Mouse (Mus musculus) gonadal fat pad, adult 2 months (tissue): ENCODE results near the gene Cxcr5. TPM values are rescaled to one million over a fixed set of nuclear protein-coding genes. Genes with fewer than 3 reads are reported as not detected.
"Not testable (repeated sequence)": the region's sequence is repeated elsewhere in the genome, so short reads cannot be mapped to it uniquely, and the experiment has no call there.

Source experiments
- DNase-seq: peaks from one replicate; pipeline ENCODE4 v3.0.0-alpha.2; 2012; ENCODE audit warnings: low read depth
- polyA plus RNA-seq: library from polyadenylated mRNA; depleted of rRNA; stranded (reverse); fragments of >200 nt; gene quantifications from 2 replicates; pipeline ENCODE4 v1.2.3, GENCODE M21; 2012

Cxcr5 gene
- polyA plus RNA-seq, 1 experiment, result 1.2 TPM

- DNase-seq, result no peak
Measured at GRCm38 (mm10) chr9:44587262-44588160, 25.8 kb upstream of the Cxcr5 start.

- no peak for DNase-seq
Measured at GRCm38 (mm10) chr9:44586640-44587261, 25.1 kb upstream of the Cxcr5 start.

GRCm38 (mm10) chr9:44582390-44582789, 20.7 kb upstream of the Cxcr5 start:
- no peak for DNase-seq

GRCm38 (mm10) chr9:44581423-44581822, 19.7 kb upstream of the Cxcr5 start:
- no peak for DNase-seq

- DNase-seq, result no peak
Measured at GRCm38 (mm10) chr9:44580085-44580484, 18.4 kb upstream of the Cxcr5 start.

GRCm38 (mm10) chr9:44579392-44579791, 17.7 kb upstream of the Cxcr5 start:
- no peak for DNase-seq

- DNase-seq, result not testable (repeated sequence)
Measured at GRCm38 (mm10) chr9:44576046-44576445, 14.4 kb upstream of the Cxcr5 start.

GRCm38 (mm10) chr9:44575095-44575494, 13.4 kb upstream of the Cxcr5 start:
- no peak for DNase-seq

GRCm38 (mm10) chr9:44573306-44573705, 11.6 kb upstream of the Cxcr5 start:
- DNase-seq, result no peak

GRCm38 (mm10) chr9:44570939-44571382, 9.3 kb upstream of the Cxcr5 start:
- no peak for DNase-seq

- DNase-seq, result no peak
Measured at GRCm38 (mm10) chr9:44568083-44568455, 6.4 kb upstream of the Cxcr5 start.

GRCm38 (mm10) chr9:44567338-44568082, 5.8 kb upstream of the Cxcr5 start:
- no peak for DNase-seq

GRCm38 (mm10) chr9:44565367-44565766, 3.7 kb upstream of the Cxcr5 start:
- no peak for DNase-seq

- DNase-seq, result no peak
Measured at GRCm38 (mm10) chr9:44562936-44563335, 1.3 kb upstream of the Cxcr5 start.

GRCm38 (mm10) chr9:44552161-44552560, 9.5 kb downstream of the Cxcr5 start:
- DNase-seq, result no peak

- DNase-seq, result no peak
Measured at GRCm38 (mm10) chr9:44551138-44551537, 10.5 kb downstream of the Cxcr5 start.

GRCm38 (mm10) chr9:44548412-44549152, 13.1 kb downstream of the Cxcr5 start:
- DNase-seq, result no peak

- no peak for DNase-seq
Measured at GRCm38 (mm10) chr9:44544986-44545385, 16.7 kb downstream of the Cxcr5 start.

- DNase-seq, result no peak
Measured at GRCm38 (mm10) chr9:44542364-44542763, 19.3 kb downstream of the Cxcr5 start.

GRCm38 (mm10) chr9:44540676-44541075, 21.0 kb downstream of the Cxcr5 start:
- DNase-seq, result no peak

- DNase-seq, result no peak
Measured at GRCm38 (mm10) chr9:44539816-44540421, 21.8 kb downstream of the Cxcr5 start.
